Mouse (Mus musculus): ENCODE results near the gene 2210408I21Rik. TPM values are rescaled to one million over a fixed set of nuclear protein-coding genes. Genes with fewer than 3 reads are reported as not detected.

2210408I21Rik gene
- polyA plus RNA-seq, 1 experiment from 2014 or later = 10.9 TPM

- H3K4me3 ChIP-seq = no peak overlapping the region
- no peaks in the 10 kb centered on the region for H3K36me3 ChIP-seq
- no peak overlapping the region for H3K9ac ChIP-seq
- 75% methylated on average over 3 of the region's 3 CpGs for WGBS
- no peak overlapping the region for H3K4me2 ChIP-seq
- H3K9me3 ChIP-seq = no peaks in the 10 kb centered on the region
- H3K4me1 ChIP-seq (replicated peaks) = no peaks in the 10 kb centered on the region
- ATAC-seq (ENCODE audit: low read depth) = no peak
- H3K27me3 ChIP-seq = no peaks in the 10 kb centered on the region
- no peak overlapping the region for H3K27ac ChIP-seq (replicated peaks)
Measured at GRCm38 (mm10) chr13:77295519-77295918, 160.2 kb downstream of the 2210408I21Rik start.

DNA sequence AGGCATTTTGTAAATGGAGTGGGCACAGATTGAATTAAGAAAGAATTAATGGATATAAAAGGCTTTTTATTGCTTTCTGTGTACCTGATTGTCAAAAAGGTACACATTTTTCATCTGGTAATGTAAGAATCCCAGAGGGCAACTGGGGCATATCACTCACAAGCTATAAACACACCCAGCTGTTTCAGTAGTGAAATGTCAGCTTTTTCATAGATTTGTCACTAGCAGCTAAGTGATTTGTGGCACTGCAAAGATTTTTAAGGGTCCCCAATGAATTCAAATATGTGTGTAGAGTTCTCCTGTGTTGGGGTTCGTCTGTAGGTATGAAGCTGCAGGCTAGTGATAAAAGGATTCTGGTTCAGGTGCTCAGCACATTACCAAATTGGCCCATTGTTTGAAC, 188.8 kb downstream of the 2210408I21Rik start:
- H3K4me3 ChIP-seq = no peak overlapping the region
- ATAC-seq (ENCODE audit: low read depth) = peak; percentile 50; the same call in 1 of the 2 replicates

GRCm38 (mm10) chr13:77326174-77326959, 191.0 kb downstream of the 2210408I21Rik start:
- 74% methylated on average over 5 of the region's 5 CpGs for WGBS
- Histone ChIP-seq H3K27ac (replicated peaks) (no peak overlapping the region), H3K9me3 (no peaks in the 10 kb centered on the region), H3K9ac (no peak overlapping the region), H3K4me1 (replicated peaks) (0 out of 2 replicates have a peak, but pooled peaks cover 10% of the 10 kb centered on the region), H3K4me2 (no peak overlapping the region), H3K27me3 (no peaks in the 10 kb centered on the region), H3K4me3 (no peak overlapping the region), H3K36me3 (no peaks in the 10 kb centered on the region)
- ATAC-seq (ENCODE audit: low read depth) = no peak

More for the DNA sequence above, 188.8 kb downstream of the 2210408I21Rik start:
- WGBS = 29% methylated on average over 1 of the region's 1 CpGs
- Histone ChIP-seq H3K27ac (replicated peaks) (no peak overlapping the region), H3K4me1 (replicated peaks) (0 out of 2 replicates have a peak, but pooled peaks cover 10% of the 10 kb centered on the region), H3K36me3 (no peaks in the 10 kb centered on the region), H3K9me3 (no peaks in the 10 kb centered on the region), H3K27me3 (no peaks in the 10 kb centered on the region), H3K4me2 (no peak overlapping the region), H3K9ac (no peak overlapping the region)

DNA sequence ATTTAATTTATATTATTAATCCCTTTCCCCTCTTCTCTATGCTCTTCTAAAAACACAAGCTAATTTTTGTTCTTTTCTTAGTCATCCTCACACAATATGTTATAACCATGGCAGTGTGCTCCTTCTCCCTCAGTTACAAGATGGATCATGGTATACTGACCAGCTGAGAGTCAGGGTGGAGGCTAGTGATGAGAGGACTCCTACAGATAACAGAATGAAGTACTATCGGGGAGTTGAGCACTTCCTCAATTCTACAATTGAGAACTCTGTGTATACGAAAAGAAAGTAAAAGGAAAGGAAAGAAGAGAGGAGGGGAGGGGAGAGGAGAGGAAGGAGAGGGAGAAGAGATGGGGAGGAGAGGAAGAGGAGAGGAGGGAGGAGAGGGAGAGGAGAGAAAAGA, 206.8 kb downstream of the 2210408I21Rik start:
- Histone ChIP-seq H3K4me1 (replicated peaks) (no peaks in the 10 kb centered on the region), H3K9ac (no peak overlapping the region), H3K27me3 (no peaks in the 10 kb centered on the region), H3K9me3 (no peaks in the 10 kb centered on the region), H3K4me3 (no peak overlapping the region), H3K4me2 (no peak overlapping the region), H3K36me3 (no peaks in the 10 kb centered on the region), H3K27ac (replicated peaks) (no peak overlapping the region)
- 86% methylated on average over 2 of the region's 2 CpGs for WGBS
- ATAC-seq (ENCODE audit: low read depth) = no peak

- ATAC-seq (ENCODE audit: low read depth) = no peak
- no peaks in the 10 kb centered on the region for H3K9me3 ChIP-seq
- no peaks in the 10 kb centered on the region for H3K4me1 ChIP-seq (replicated peaks)
- no peaks in the 10 kb centered on the region for H3K36me3 ChIP-seq
- H3K4me3 ChIP-seq = no peak overlapping the region
- no peaks in the 10 kb centered on the region for H3K27me3 ChIP-seq
- no peak overlapping the region for H3K4me2 ChIP-seq
- H3K9ac ChIP-seq = no peak overlapping the region
- H3K27ac ChIP-seq (replicated peaks) = no peak overlapping the region
- WGBS = 69% methylated on average over 3 of the region's 3 CpGs
Measured at GRCm38 (mm10) chr13:77385448-77385970, 250.2 kb downstream of the 2210408I21Rik start.

- WGBS = 86% methylated on average over 4 of the region's 4 CpGs
- H3K9me3 ChIP-seq = no peaks in the 10 kb centered on the region
- no peak overlapping the region for H3K4me3 ChIP-seq
- H3K4me2 ChIP-seq = no peak overlapping the region
- H3K36me3 ChIP-seq = no peaks in the 10 kb centered on the region
- H3K27me3 ChIP-seq = no peaks in the 10 kb centered on the region
- H3K27ac ChIP-seq (replicated peaks) = no peak overlapping the region
- H3K9ac ChIP-seq = no peak overlapping the region
- H3K4me1 ChIP-seq (replicated peaks) = no peaks in the 10 kb centered on the region
- no peak for ATAC-seq (ENCODE audit: low read depth)
Measured at GRCm38 (mm10) chr13:77386001-77386400, 250.7 kb downstream of the 2210408I21Rik start.

- no peak for ATAC-seq (ENCODE audit: low read depth)
- Histone ChIP-seq H3K4me2 (no peak overlapping the region), H3K36me3 (no peaks in the 10 kb centered on the region), H3K4me1 (replicated peaks) (no peaks in the 10 kb centered on the region), H3K4me3 (no peak overlapping the region), H3K27me3 (no peaks in the 10 kb centered on the region), H3K27ac (replicated peaks) (no peak overlapping the region), H3K9ac (no peak overlapping the region), H3K9me3 (no peaks in the 10 kb centered on the region)
- WGBS = 59% methylated on average over 4 of the region's 4 CpGs
Measured at GRCm38 (mm10) chr13:77388148-77388547, 252.8 kb downstream of the 2210408I21Rik start.

DNA sequence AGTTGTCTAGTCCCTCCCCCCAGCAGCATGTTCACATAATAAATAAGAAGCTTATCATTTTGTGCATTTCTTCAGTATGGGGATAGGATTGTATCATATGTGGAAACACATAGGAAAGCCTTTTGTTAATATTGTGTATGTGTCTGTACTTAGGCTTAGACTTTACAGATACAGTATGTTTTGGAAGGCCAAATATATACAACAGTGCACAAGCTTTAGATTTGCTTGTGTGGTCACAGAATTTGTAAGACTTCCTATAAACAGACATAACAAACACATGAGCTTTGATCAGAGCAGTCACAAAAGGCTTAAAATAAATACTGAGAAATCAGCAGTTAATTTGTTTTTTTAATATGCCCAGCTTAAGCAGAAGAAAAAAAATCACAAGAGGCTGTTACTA, 253.9 kb downstream of the 2210408I21Rik start:
- no peak overlapping the region for H3K9ac ChIP-seq
- no peak overlapping the region for H3K27ac ChIP-seq (replicated peaks)
- no peak overlapping the region for H3K4me3 ChIP-seq
- H3K4me2 ChIP-seq = no peak overlapping the region
- no peaks in the 10 kb centered on the region for H3K9me3 ChIP-seq
- H3K27me3 ChIP-seq = no peaks in the 10 kb centered on the region
- ATAC-seq (ENCODE audit: low read depth) = no peak
- no peaks in the 10 kb centered on the region for H3K36me3 ChIP-seq
- no peaks in the 10 kb centered on the region for H3K4me1 ChIP-seq (replicated peaks)

DNA sequence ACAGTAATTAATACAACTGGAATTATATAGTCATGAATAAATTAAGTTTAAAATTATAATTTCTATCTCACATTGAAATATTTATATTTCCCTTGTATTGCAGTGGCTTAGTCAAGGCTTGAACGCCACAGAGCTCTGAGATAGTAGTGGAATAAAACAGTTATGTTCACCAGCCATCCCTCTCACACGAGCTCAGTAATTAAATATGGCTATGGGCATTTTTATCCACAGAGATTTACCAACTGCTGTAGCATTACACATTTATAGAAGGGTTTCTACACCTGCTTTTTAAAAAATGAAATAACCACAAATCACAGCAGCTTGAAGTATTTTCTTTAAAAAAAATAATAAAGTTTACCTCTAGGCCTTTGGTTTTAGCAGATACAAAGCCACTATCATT, 261.0 kb downstream of the 2210408I21Rik start:
- H3K27ac ChIP-seq (replicated peaks) = no peak overlapping the region
- H3K4me1 ChIP-seq (replicated peaks) = peaks cover 9% of the 10 kb centered on the region
- WGBS = 60% methylated on average over 2 of the region's 2 CpGs
- H3K36me3 ChIP-seq = no peaks in the 10 kb centered on the region
- H3K4me3 ChIP-seq = no peak overlapping the region
- H3K9ac ChIP-seq = no peak overlapping the region
- H3K4me2 ChIP-seq = no peak overlapping the region
- H3K9me3 ChIP-seq = no peaks in the 10 kb centered on the region
- no peaks in the 10 kb centered on the region for H3K27me3 ChIP-seq
- ATAC-seq (ENCODE audit: low read depth) = no peak

DNA sequence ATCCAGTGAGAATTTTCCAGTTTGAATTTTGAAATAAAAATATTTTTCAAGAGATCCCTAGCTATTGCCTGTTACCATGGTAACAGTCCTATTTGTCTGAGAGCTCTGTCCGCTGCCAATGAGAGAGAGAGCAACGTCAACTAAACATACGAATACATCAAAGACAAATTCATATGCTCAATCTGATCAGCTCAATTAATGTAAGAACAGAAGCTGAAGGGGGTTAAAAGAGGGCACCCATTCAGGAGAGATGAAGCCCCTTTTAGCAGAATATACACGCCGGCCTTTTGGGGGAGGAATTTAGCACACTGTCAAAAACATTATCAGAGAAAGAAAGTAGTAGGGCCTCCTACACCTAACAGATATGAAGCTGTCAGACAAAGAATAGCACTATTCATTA, 261.6 kb downstream of the 2210408I21Rik start:
- Histone ChIP-seq H3K9ac (no peak overlapping the region), H3K27me3 (no peaks in the 10 kb centered on the region), H3K9me3 (no peaks in the 10 kb centered on the region), H3K4me2 (no peak overlapping the region), H3K36me3 (no peaks in the 10 kb centered on the region), H3K4me3 (no peak overlapping the region), H3K4me1 (replicated peaks) (peaks cover 9% of the 10 kb centered on the region), H3K27ac (replicated peaks) (no peak overlapping the region)
- WGBS = 48% methylated on average over 5 of the region's 5 CpGs
- 0 out of 2 replicates have a peak, but pooled peaks have one; percentile 23 for ATAC-seq (ENCODE audit: low read depth)

DNA sequence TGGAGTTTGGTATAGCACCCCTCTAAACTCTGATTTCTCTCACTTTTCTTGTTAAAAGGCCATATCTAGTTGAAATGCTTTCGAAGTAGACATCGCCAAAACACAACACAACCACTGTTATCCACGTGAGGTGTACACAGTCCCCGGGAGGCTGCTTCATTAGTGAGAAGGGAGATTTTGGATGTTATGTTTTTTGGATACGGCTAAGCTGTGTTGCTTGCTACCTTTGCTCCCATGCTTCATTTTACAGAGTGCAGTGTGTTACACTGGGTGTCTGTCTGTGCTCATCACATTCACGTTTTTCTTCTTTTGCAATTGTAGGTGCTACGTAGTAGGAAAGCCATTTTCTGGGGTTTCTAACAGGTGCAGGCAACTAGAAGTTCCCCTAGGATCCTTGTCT, 262.3 kb downstream of the 2210408I21Rik start:
- H3K36me3 ChIP-seq = no peaks in the 10 kb centered on the region
- H3K27ac ChIP-seq (replicated peaks) = no peak overlapping the region
- no peaks in the 10 kb centered on the region for H3K27me3 ChIP-seq
- no peak overlapping the region for H3K4me2 ChIP-seq
- peaks cover 9% of the 10 kb centered on the region for H3K4me1 ChIP-seq (replicated peaks)
- no peak overlapping the region for H3K9ac ChIP-seq
- ATAC-seq (ENCODE audit: low read depth) = no peak
- no peak overlapping the region for H3K4me3 ChIP-seq
- 84% methylated on average over 7 of the region's 7 CpGs for WGBS
- no peaks in the 10 kb centered on the region for H3K9me3 ChIP-seq

GRCm38 (mm10) chr13:77398477-77398876, 263.1 kb downstream of the 2210408I21Rik start:
- peaks cover 9% of the 10 kb centered on the region for H3K4me1 ChIP-seq (replicated peaks)
- H3K27ac ChIP-seq (replicated peaks) = no peak overlapping the region
- H3K36me3 ChIP-seq = no peaks in the 10 kb centered on the region
- no peak for ATAC-seq (ENCODE audit: low read depth)
- WGBS = 73% methylated on average over 3 of the region's 3 CpGs
- no peaks in the 10 kb centered on the region for H3K9me3 ChIP-seq
- H3K4me2 ChIP-seq = no peak overlapping the region
- H3K27me3 ChIP-seq = no peaks in the 10 kb centered on the region
- H3K9ac ChIP-seq = no peak overlapping the region
- H3K4me3 ChIP-seq = no peak overlapping the region

DNA sequence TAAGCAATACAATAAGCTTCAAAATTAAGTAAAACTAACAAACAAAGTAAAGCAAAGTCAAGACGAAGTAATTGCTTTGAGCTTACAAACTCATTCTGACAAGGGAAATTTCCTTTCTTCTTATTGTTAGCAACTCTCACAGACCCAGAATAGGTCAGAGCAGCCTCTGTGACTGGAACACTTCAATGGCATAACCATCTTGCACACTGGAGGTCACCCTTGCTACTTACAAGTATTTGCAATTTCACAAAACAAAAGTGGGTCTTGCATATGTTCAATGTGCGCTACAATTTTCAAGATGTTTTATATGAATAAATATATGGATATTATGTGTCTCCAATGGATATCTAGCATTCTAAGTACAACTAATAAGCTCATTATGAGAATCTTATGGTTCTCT, 265.4 kb downstream of the 2210408I21Rik start:
- Histone ChIP-seq H3K9me3 (no peaks in the 10 kb centered on the region), H3K4me3 (no peak overlapping the region), H3K9ac (no peak overlapping the region), H3K27me3 (no peaks in the 10 kb centered on the region), H3K4me2 (no peak overlapping the region), H3K4me1 (replicated peaks) (peaks cover 9% of the 10 kb centered on the region), H3K27ac (replicated peaks) (no peak overlapping the region), H3K36me3 (no peaks in the 10 kb centered on the region)
- 64% methylated on average over 2 of the region's 2 CpGs for WGBS
- ATAC-seq (ENCODE audit: low read depth) = no peak

Data from neural tube, embryonic 13.5 days (tissue).